8 mouse cellular contexts compared by ENCODE assay signal in the genomic region with DNA sequence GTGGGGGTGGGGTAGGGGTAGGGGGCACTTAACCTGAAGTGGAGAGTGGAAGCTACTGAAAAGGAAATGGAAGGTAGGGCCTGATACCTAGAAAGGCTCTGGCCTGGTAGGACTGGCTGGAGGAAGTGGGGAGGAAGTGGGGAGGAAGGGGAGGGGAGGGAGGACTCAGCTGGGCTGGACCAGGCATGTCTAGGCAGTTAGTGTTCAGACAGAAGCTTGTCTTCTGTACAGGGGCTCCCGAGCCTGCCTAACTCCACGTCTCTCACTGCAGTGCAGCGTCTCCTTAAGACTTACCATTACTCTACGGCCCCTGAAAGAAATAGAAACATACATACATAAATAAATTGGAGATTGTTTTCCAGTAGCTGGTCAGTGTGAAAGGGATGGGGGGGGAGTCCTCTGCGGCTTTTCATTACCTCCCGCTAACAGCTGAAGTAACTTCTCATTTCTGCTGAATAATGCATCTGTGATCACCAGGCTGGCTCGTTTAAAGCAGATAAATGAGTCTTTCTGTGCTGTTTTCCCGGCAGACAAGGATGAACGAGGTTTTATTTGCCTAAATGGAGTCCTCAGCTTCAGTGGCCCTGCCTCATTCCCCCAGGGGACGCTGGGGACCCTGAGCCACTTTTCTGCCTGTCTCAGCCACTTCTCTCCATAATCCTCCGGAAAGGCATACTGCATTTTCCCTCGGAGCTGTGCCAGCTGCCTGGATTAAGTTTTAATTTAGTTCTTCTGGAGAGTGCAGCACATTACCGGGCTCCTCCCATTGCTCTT. TPM values are rescaled to one million over a fixed set of nuclear protein-coding genes. Genes with fewer than 3 reads are reported as not detected.
A peak's percentile ranks its signal among the peaks of the same experiment; 100 is the strongest.
DNase-seq lines count a peak whose midpoint lies in the region; ATAC-seq lines count a peak whose summit lies in the region.

No protein-coding gene starts in this region.

- ATAC-seq in CD4-positive, CD25-positive, alpha-beta regulatory T cell, adult 4 months, result no peak
- peak; percentile 55; the same call in 1 of the 2 replicates for ATAC-seq in hindbrain, embryonic 11.5 days (ENCODE audit: low FRiP score)
- ATAC-seq in liver, embryonic 12.5 days, result no peak
- no peak for ATAC-seq in stomach, embryonic 16.5 days (ENCODE audit: insufficient read depth, low FRiP score)

- H3K9me3 ChIP-seq in hindbrain, embryonic 11.5 days (ENCODE audit: control insufficient read depth, low read length), result no peaks in the 10 kb centered on the region
- no peaks in the 10 kb centered on the region for H3K9me3 ChIP-seq in liver, embryonic 12.5 days (replicated peaks)
- H3K9me3 ChIP-seq in stomach, embryonic 16.5 days (replicated peaks; ENCODE audit: control insufficient read depth, low read length), result no peaks in the 10 kb centered on the region

- H3K4me2 ChIP-seq in hindbrain, embryonic 11.5 days (replicated peaks; ENCODE audit: low read depth, low read length), result no peak overlapping the region
- H3K4me2 ChIP-seq in liver, embryonic 12.5 days, result peak overlapping the region; percentile 36
- H3K4me2 ChIP-seq in stomach, embryonic 16.5 days (ENCODE audit: low read depth, low read length), result 0 out of 2 replicates have a peak overlapping the region, but pooled peaks have one; percentile 16

- 31% methylated on average over 13 of the region's 13 CpGs for WGBS in hindbrain, embryonic 11.5 days
- WGBS in liver, embryonic 12.5 days (ENCODE audit: insufficient replicate concordance), result 13% methylated on average over 13 of the region's 13 CpGs
- WGBS in stomach, embryonic 16.5 days, result 25% methylated on average over 13 of the region's 13 CpGs

- H3K36me3 ChIP-seq in hindbrain, embryonic 11.5 days (ENCODE audit: control insufficient read depth, insufficient read depth, low read length), result no peaks in the 10 kb centered on the region
- no peaks in the 10 kb centered on the region for H3K36me3 ChIP-seq in liver, embryonic 12.5 days
- H3K36me3 ChIP-seq in stomach, embryonic 16.5 days (ENCODE audit: control insufficient read depth, insufficient read depth, low read length), result no peaks in the 10 kb centered on the region

- H3K4me3 ChIP-seq in hindbrain, embryonic 11.5 days (ENCODE audit: low read depth, low read length), result no peak overlapping the region
- H3K4me3 ChIP-seq in liver, embryonic 12.5 days, result no peak overlapping the region
- no peak overlapping the region for H3K4me3 ChIP-seq in stomach, embryonic 16.5 days (replicated peaks; ENCODE audit: low read length)

- peak; percentile 20 for DNase-seq in CD4-positive, CD25-positive, alpha-beta regulatory T cell, adult 2 months (ENCODE audit: low read depth, low spot score)
- DNase-seq in 416B (ENCODE audit: low read depth), result peak; percentile 80
- no peak for DNase-seq in hindbrain, embryonic 11.5 days (ENCODE audit: low spot score)
- no peak for DNase-seq in cerebellum, adult 18-20 months
- no peak for DNase-seq in spleen, adult 12 weeks (ENCODE audit: low spot score)

- H3K9ac ChIP-seq in hindbrain, embryonic 11.5 days (ENCODE audit: low read depth, low read length), result 0 out of 2 replicates have a peak overlapping the region, but pooled peaks have one; percentile 24
- H3K9ac ChIP-seq in liver, embryonic 12.5 days, result no peak overlapping the region
- H3K9ac ChIP-seq in stomach, embryonic 16.5 days (ENCODE audit: low read length), result 0 out of 2 replicates have a peak overlapping the region, but pooled peaks have one; percentile 2

- no peaks in the 10 kb centered on the region for H3K27me3 ChIP-seq in hindbrain, embryonic 11.5 days (ENCODE audit: control insufficient read depth, insufficient read depth, low read length)
- no peaks in the 10 kb centered on the region for H3K27me3 ChIP-seq in liver, embryonic 12.5 days (replicated peaks)
- no peaks in the 10 kb centered on the region for H3K27me3 ChIP-seq in stomach, embryonic 16.5 days (ENCODE audit: control insufficient read depth, insufficient read depth, low read length)

- peaks cover 7% of the 10 kb centered on the region; the same call in 1 of the 2 replicates for H3K4me1 ChIP-seq in hindbrain, embryonic 11.5 days (replicated peaks; ENCODE audit: control insufficient read depth, insufficient read depth, low read length)
- H3K4me1 ChIP-seq in liver, embryonic 12.5 days, result peaks cover 11% of the 10 kb centered on the region
- H3K4me1 ChIP-seq in stomach, embryonic 16.5 days (ENCODE audit: control insufficient read depth, insufficient read depth, low read length), result no peaks in the 10 kb centered on the region

- H3K27ac ChIP-seq in hindbrain, embryonic 11.5 days (ENCODE audit: low read depth, low read length), result peak overlapping the region; percentile 51
- 0 out of 2 replicates have a peak overlapping the region, but pooled peaks have one; percentile 7 for H3K27ac ChIP-seq in liver, embryonic 12.5 days
- H3K27ac ChIP-seq in stomach, embryonic 16.5 days (ENCODE audit: low read length), result no peak overlapping the region

RNA-seq across cellular contexts. Expression of a gene that starts 6.1 kb away (rescaled TPM):
- polyA plus RNA-seq in CD4-positive, CD25-positive, alpha-beta regulatory T cell, adult 4 months (2017; shearing (Covaris generic)), result 1 to 10 TPM in 1 of 2 experiments, under 1 TPM in 1; 0.54 to 4.1 TPM
- polyA plus RNA-seq in hindbrain, embryonic 11.5 days (2014; fragmentation: Nextera tagmentation; extraction: Ambion mirVana), result 0.54 and 2.1 TPM in 2 replicates
- polyA plus RNA-seq in liver, embryonic 12.5 days (2016; fragmentation: Nextera tagmentation; extraction: Ambion mirVana), result 0.41 and 0.62 TPM in 2 replicates
- 0.72 and 0.85 TPM in 2 replicates for polyA plus RNA-seq in stomach, embryonic 16.5 days (2015; fragmentation: Nextera tagmentation; extraction: Ambion mirVana)

Comparison
In these comparisons a context has a peak if more than half of its experiments do, and no peak if none do; other contexts are left out.
1. DNase-seq: peak in CD4-positive, CD25-positive, alpha-beta regulatory T cell, adult 2 months (single experiment) and 416B (single experiment); none in hindbrain, embryonic 11.5 days (single experiment), cerebellum, adult 18-20 months (0 of 2) and spleen, adult 12 weeks (single experiment).